Mouse (Mus musculus) heart, embryonic 10.5 days (tissue): ENCODE data around the gene Ccs. TPM values are rescaled to one million over a fixed set of nuclear protein-coding genes. Genes with fewer than 3 reads are reported as not detected.

Experiments used
- DNase-seq: peaks from one replicate; pipeline ENCODE4 v3.0.0-alpha.2; 2017; ENCODE audit warnings: low spot score
- H3K27ac ChIP-seq: fragments of 300-500 bp; sonication (generic); 2 replicates; pipeline ENCODE4 v1.5.1; 2016; ENCODE audit warnings: mild to moderate bottlenecking
- H3K27me3 ChIP-seq: fragments of 300-500 bp; sonication (generic); 2 replicates; pipeline ENCODE4 v1.6.1; 2016; ENCODE audit warnings: mild to moderate bottlenecking; ENCODE audit not compliant: poor library complexity, insufficient read depth, severe bottlenecking
- H3K36me3 ChIP-seq: fragments of 300-500 bp; sonication (generic); 2 replicates; pipeline ENCODE4 v1.6.1; 2016; ENCODE audit warnings: mild to moderate bottlenecking, moderate library complexity
- H3K4me1 ChIP-seq: fragments of 300-500 bp; sonication (generic); 2 replicates; pipeline ENCODE4 v1.6.1; 2016; ENCODE audit warnings: mild to moderate bottlenecking
- H3K4me3 ChIP-seq: fragments of 300-500 bp; sonication (generic); 2 replicates; pipeline ENCODE4 v1.5.1; 2016; ENCODE audit warnings: mild to moderate bottlenecking, moderate library complexity
- H3K9me3 ChIP-seq: fragments of 300-500 bp; sonication (generic); 2 replicates; pipeline ENCODE4 v1.6.1; 2016; ENCODE audit warnings: mild to moderate bottlenecking, moderate library complexity
- WGBS: fragments of 180-500 bp; shearing (Covaris S2); methylation state at CpG from one replicate; pipeline ENCODE4 v1.1.7; 2016; 5-methylcytosine and 5-hydroxymethylcytosine counted together
- polyA plus RNA-seq: library from polyadenylated mRNA; unstranded; fragments of >200 nt; fragmentation: Nextera tagmentation; extraction: Ambion mirVana; gene quantifications from 2 replicates; pipeline ENCODE4 v1.2.1, GENCODE M21; 2016

Gene Ccs
- polyA plus RNA-seq, 1 experiment from 2014 or later: 54.2 TPM

DNA sequence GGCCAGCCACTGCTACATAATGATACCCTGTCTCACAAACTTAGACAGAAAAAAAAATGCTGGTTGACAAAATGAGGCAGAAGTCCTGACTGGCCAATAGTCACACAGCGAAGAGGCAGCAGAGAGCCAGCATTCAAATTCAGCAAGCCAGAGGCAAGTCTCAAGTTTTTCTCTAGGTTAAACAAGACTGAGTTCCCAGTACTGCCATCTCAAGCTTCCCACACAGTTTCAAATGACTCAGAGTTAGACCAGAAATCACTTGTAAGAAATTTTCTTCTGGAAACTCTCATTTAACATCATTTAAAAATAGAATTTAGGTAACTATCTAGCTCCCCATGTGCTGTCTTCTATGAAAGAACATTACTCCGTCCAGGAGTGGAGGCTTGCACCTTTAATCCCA is 41.3 kb downstream of the Ccs start:
- H3K27me3 ChIP-seq: no peaks in the 10 kb centered on the region
- whole genome bisulfite sequencing: 92% methylated on average over 2 of the region's 2 CpGs
- H3K27ac ChIP-seq: no peak overlapping the region
- no peak overlapping the region for H3K4me3 ChIP-seq
- H3K4me1 ChIP-seq: peaks cover 3% of the 10 kb centered on the region; the same call in 1 of the 2 replicates
- peaks cover 53% of the 10 kb centered on the region for H3K36me3 ChIP-seq
- H3K9me3 ChIP-seq: no peaks in the 10 kb centered on the region
- no peak for DNase-seq

GRCm38 (mm10) chr19:4795929-4796328 is 43.2 kb downstream of the Ccs start:
- H3K4me1 ChIP-seq: peaks cover 15% of the 10 kb centered on the region
- H3K27me3 ChIP-seq: no peaks in the 10 kb centered on the region
- no peak overlapping the region for H3K27ac ChIP-seq
- H3K9me3 ChIP-seq: no peaks in the 10 kb centered on the region
- WGBS: 65% methylated on average over 1 of the region's 1 CpGs
- H3K36me3 ChIP-seq: peaks cover 47% of the 10 kb centered on the region
- H3K4me3 ChIP-seq: no peak overlapping the region
- DNase-seq: no peak

- Histone ChIP-seq H3K27me3 (no peaks in the 10 kb centered on the region), H3K4me1 (peaks cover 23% of the 10 kb centered on the region), H3K27ac (peak within 1 kb of the TSS; percentile 88), H3K36me3 (peaks cover 42% of the 10 kb centered on the region), H3K9me3 (no peaks in the 10 kb centered on the region), H3K4me3 (peak within 1 kb of the TSS; percentile 82)
- DNase-seq: peak; percentile 99
- under 1% methylated on average over 31 of the region's 31 CpGs for WGBS
Measured at GRCm38 (mm10) chr19:4793831-4794422, 45.2 kb downstream of the Ccs start, which contains the start of gene Rbm4. Gene Rbm4, minus strand, starts transcription at chr19:4793901.

- H3K9me3 ChIP-seq: no peaks in the 10 kb centered on the region
- peaks cover 41% of the 10 kb centered on the region for H3K36me3 ChIP-seq
- H3K4me3 ChIP-seq: peak overlapping the region; percentile 82
- no peaks in the 10 kb centered on the region for H3K27me3 ChIP-seq
- DNase-seq: no peak
- under 1% methylated on average over 16 of the region's 16 CpGs for WGBS
- peaks cover 23% of the 10 kb centered on the region for H3K4me1 ChIP-seq
- H3K27ac ChIP-seq: peak overlapping the region; percentile 88
Measured at GRCm38 (mm10) chr19:4793281-4793830, 45.8 kb downstream of the Ccs start.

DNA sequence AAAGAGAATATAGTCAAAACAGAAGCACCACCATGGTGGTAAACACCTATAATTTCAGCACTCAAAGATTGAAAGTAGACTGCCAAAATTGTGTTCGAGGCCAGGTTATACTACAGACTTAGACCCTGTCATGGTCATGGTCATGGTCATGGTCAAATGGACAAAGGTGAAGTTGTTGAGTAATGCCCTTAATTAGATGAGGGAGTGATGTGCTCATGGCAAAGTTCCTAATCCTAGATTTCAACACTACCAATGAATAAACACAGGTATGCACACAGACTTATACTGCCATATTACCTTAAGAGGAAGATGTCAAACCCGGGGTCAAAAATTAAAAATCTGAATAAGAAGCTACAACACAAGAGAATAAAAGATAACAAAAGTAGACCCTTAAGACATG is 52.8 kb downstream of the Ccs start:
- Histone ChIP-seq H3K27me3 (no peaks in the 10 kb centered on the region), H3K4me1 (peaks cover 12% of the 10 kb centered on the region; the same call in 1 of the 2 replicates), H3K27ac (no peak overlapping the region), H3K4me3 (no peak overlapping the region), H3K9me3 (no peaks in the 10 kb centered on the region), H3K36me3 (peaks cover 91% of the 10 kb centered on the region)
- 93% methylated on average over 2 of the region's 2 CpGs for WGBS
- no peak for DNase-seq

DNA sequence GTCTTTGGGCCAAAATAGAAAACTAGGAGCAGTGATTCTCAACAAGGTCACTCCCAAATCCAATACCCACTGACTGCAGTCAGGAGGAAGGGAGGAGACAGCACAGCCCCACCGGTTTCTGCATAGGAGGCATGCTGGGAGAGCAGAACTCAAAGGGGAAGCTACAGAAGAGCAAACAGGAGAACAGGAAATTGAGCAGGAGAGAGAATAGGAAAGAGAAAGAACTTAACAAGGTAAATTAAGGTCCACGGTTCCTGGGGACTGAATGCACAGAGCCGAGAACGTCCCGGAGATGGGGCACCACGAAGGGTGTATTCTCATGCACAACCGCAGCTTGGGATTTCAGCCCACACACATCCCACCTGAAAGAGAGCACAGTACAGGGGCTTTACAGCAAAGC is 53.9 kb downstream of the Ccs start:
- Histone ChIP-seq H3K4me1 (0 out of 2 replicates have a peak, but pooled peaks cover 1% of the 10 kb centered on the region), H3K27me3 (no peaks in the 10 kb centered on the region), H3K27ac (no peak overlapping the region), H3K9me3 (no peaks in the 10 kb centered on the region), H3K36me3 (peaks cover 91% of the 10 kb centered on the region), H3K4me3 (no peak overlapping the region)
- DNase-seq: no peak
- 89% methylated on average over 7 of the region's 7 CpGs for WGBS

- no peak for DNase-seq
- 91% methylated on average over 2 of the region's 2 CpGs for WGBS
- Histone ChIP-seq H3K4me3 (no peak overlapping the region), H3K9me3 (no peaks in the 10 kb centered on the region), H3K27ac (no peak overlapping the region), H3K36me3 (peaks cover 88% of the 10 kb centered on the region), H3K27me3 (no peaks in the 10 kb centered on the region), H3K4me1 (no peaks in the 10 kb centered on the region)
Measured at GRCm38 (mm10) chr19:4782891-4783290, 56.2 kb downstream of the Ccs start.

Other genes with a start within 250 kb of the Ccs start
- gene Lrfn4, start 223.7 kb downstream of the Ccs start, polyA plus RNA-seq: 4.4 and 7.2 TPM in 2 replicates
- 53.1 and 61.9 TPM in 2 replicates for gene Rce1, start 213.7 kb downstream of the Ccs start, polyA plus RNA-seq
- 2.1 and 2.2 TPM in 2 replicates for gene Gm960, start 140.7 kb downstream of the Ccs start, polyA plus RNA-seq
- gene Sptbn2, start 128.2 kb downstream of the Ccs start, polyA plus RNA-seq: 0.57 and 1.6 TPM in 2 replicates
- gene Rbm4b, start 82.8 kb downstream of the Ccs start, polyA plus RNA-seq: 44.8 and 59.1 TPM in 2 replicates
- gene Rbm4, start 45.4 kb downstream of the Ccs start, polyA plus RNA-seq: 59.6 and 68.1 TPM in 2 replicates
- gene Gm21992, start 27.7 kb downstream of the Ccs start, polyA plus RNA-seq: 21.5 and 23.0 TPM in 2 replicates
- 78.0 and 92.7 TPM in 2 replicates for gene Rbm14, start 27.7 kb downstream of the Ccs start, polyA plus RNA-seq
- 0.17 TPM in 1 of 2 replicates, not detected in the other for gene Ccdc87, start within 50 bp of the Ccs start, polyA plus RNA-seq
- 30.3 and 32.2 TPM in 2 replicates for gene Ctsf, start 15.8 kb upstream of the Ccs start, polyA plus RNA-seq
- 6.8 and 9.9 TPM in 2 replicates for gene Actn3, start 38.6 kb upstream of the Ccs start, polyA plus RNA-seq
- 10.2 and 12.3 TPM in 2 replicates for gene Zdhhc24, start 39.3 kb upstream of the Ccs start, polyA plus RNA-seq
- 3.1 and 3.2 TPM in 2 replicates for gene Bbs1, start 67.3 kb upstream of the Ccs start, polyA plus RNA-seq
- gene Dpp3, start 89.0 kb upstream of the Ccs start, polyA plus RNA-seq: 155 and 156 TPM in 2 replicates
- gene Peli3, start 103.8 kb upstream of the Ccs start, polyA plus RNA-seq: 0.32 and 1.0 TPM in 2 replicates
- gene Mrpl11, start 122.8 kb upstream of the Ccs start, polyA plus RNA-seq: 128 and 142 TPM in 2 replicates
- 0.24 and 0.34 TPM in 2 replicates for gene Npas4, start 151.0 kb upstream of the Ccs start, polyA plus RNA-seq
- gene Slc29a2, start 184.5 kb upstream of the Ccs start, polyA plus RNA-seq: 7.6 and 12.0 TPM in 2 replicates
- gene B4gat1, start 199.5 kb upstream of the Ccs start, polyA plus RNA-seq: 42.8 and 47.8 TPM in 2 replicates
- gene AC124502.3, start 199.6 kb upstream of the Ccs start, polyA plus RNA-seq: 1.6 and 2.5 TPM in 2 replicates
- gene Brms1, start 202.0 kb upstream of the Ccs start, polyA plus RNA-seq: 47.1 and 58.1 TPM in 2 replicates
- 4.0 and 5.3 TPM in 2 replicates for gene Rin1, start 211.1 kb upstream of the Ccs start, polyA plus RNA-seq
- 19.0 and 43.4 TPM in 2 replicates for gene Cd248, start 228.7 kb upstream of the Ccs start, polyA plus RNA-seq
- gene Tmem151a, start 246.2 kb upstream of the Ccs start, polyA plus RNA-seq: 6.4 and 7.6 TPM in 2 replicates
- gene Yif1a, start 249.2 kb upstream of the Ccs start, polyA plus RNA-seq: 94.9 and 104 TPM in 2 replicates